Mouse (Mus musculus): ENCODE results near the gene Srsf3. TPM values are rescaled to one million over a fixed set of nuclear protein-coding genes. Genes with fewer than 3 reads are reported as not detected.
"Not testable (repeated sequence)": the region's sequence is repeated elsewhere in the genome, so short reads cannot be mapped to it uniquely, and the experiment has no call there.

The Srsf3 gene
- total RNA-seq (2021) = 100 to 1,000 TPM; 125 to 140 TPM

GRCm38 (mm10) chr17:29032274-29033069, at the start of gene Srsf3:
Gene Srsf3, plus strand, starts transcription at chr17:29032628.
- peak; percentile 93 to 96 for DNase-seq (ENCODE audit: extremely low spot score in 1 of 2, low spot score in 1 of 2)

GRCm38 (mm10) chr17:28984724-28985420, 47.6 kb upstream of the Srsf3 start:
- DNase-seq (ENCODE audit: extremely low spot score in 1 of 2, low spot score in 1 of 2) = no peak

- DNase-seq (ENCODE audit: extremely low spot score in 1 of 2, low spot score in 1 of 2) = no peak
Observed at GRCm38 (mm10) chr17:28986833-28987232, 45.6 kb upstream of the Srsf3 start.

GRCm38 (mm10) chr17:28987713-28988112, 44.7 kb upstream of the Srsf3 start:
- DNase-seq (ENCODE audit: extremely low spot score in 1 of 2, low spot score in 1 of 2) = no peak

GRCm38 (mm10) chr17:28988291-28988690, 44.1 kb upstream of the Srsf3 start:
- DNase-seq (ENCODE audit: extremely low spot score in 1 of 2, low spot score in 1 of 2) = no peak

- no peak for DNase-seq (ENCODE audit: extremely low spot score in 1 of 2, low spot score in 1 of 2)
Observed at GRCm38 (mm10) chr17:28988996-28989395, 43.4 kb upstream of the Srsf3 start.

GRCm38 (mm10) chr17:28990060-28990459, 42.4 kb upstream of the Srsf3 start:
- no peak for DNase-seq (ENCODE audit: extremely low spot score in 1 of 2, low spot score in 1 of 2)

GRCm38 (mm10) chr17:28991286-28991685, 41.1 kb upstream of the Srsf3 start:
- no peak for DNase-seq (ENCODE audit: extremely low spot score in 1 of 2, low spot score in 1 of 2)

- DNase-seq (ENCODE audit: extremely low spot score in 1 of 2, low spot score in 1 of 2) = peak in 1 of 2 experiments; percentile 24
Observed at GRCm38 (mm10) chr17:28992105-28992504, 40.3 kb upstream of the Srsf3 start.

GRCm38 (mm10) chr17:28993004-28993403, 39.4 kb upstream of the Srsf3 start:
- DNase-seq (ENCODE audit: extremely low spot score in 1 of 2, low spot score in 1 of 2) = not testable (repeated sequence)

- DNase-seq (ENCODE audit: extremely low spot score in 1 of 2, low spot score in 1 of 2) = no peak
Observed at GRCm38 (mm10) chr17:28994615-28995014, 37.8 kb upstream of the Srsf3 start.

- no peak for DNase-seq (ENCODE audit: extremely low spot score in 1 of 2, low spot score in 1 of 2)
Observed at GRCm38 (mm10) chr17:29000465-29000864, 32.0 kb upstream of the Srsf3 start.

GRCm38 (mm10) chr17:29003740-29004139, 28.7 kb upstream of the Srsf3 start:
- no peak for DNase-seq (ENCODE audit: extremely low spot score in 1 of 2, low spot score in 1 of 2)

- DNase-seq (ENCODE audit: extremely low spot score in 1 of 2, low spot score in 1 of 2) = no peak
Observed at GRCm38 (mm10) chr17:29005002-29005401, 27.4 kb upstream of the Srsf3 start.

- no peak for DNase-seq (ENCODE audit: extremely low spot score in 1 of 2, low spot score in 1 of 2)
Observed at GRCm38 (mm10) chr17:29006812-29007211, 25.6 kb upstream of the Srsf3 start.

GRCm38 (mm10) chr17:29007243-29007640, 25.2 kb upstream of the Srsf3 start:
- DNase-seq (ENCODE audit: extremely low spot score in 1 of 2, low spot score in 1 of 2) = no peak

GRCm38 (mm10) chr17:29007641-29008325, 24.6 kb upstream of the Srsf3 start, which contains the start of gene Stk38:
Gene Stk38, minus strand, starts transcription at chr17:29007995.
- peak; percentile 86 to 96 for DNase-seq (ENCODE audit: extremely low spot score in 1 of 2, low spot score in 1 of 2)

- DNase-seq (ENCODE audit: extremely low spot score in 1 of 2, low spot score in 1 of 2) = no peak
Observed at GRCm38 (mm10) chr17:29008326-29008650, 24.1 kb upstream of the Srsf3 start.

- no peak for DNase-seq (ENCODE audit: extremely low spot score in 1 of 2, low spot score in 1 of 2)
Observed at GRCm38 (mm10) chr17:29009181-29009580, 23.2 kb upstream of the Srsf3 start.

- no peak for DNase-seq (ENCODE audit: extremely low spot score in 1 of 2, low spot score in 1 of 2)
Observed at GRCm38 (mm10) chr17:29014235-29014634, 18.2 kb upstream of the Srsf3 start.

GRCm38 (mm10) chr17:29015638-29016037, 16.8 kb upstream of the Srsf3 start:
- DNase-seq (ENCODE audit: extremely low spot score in 1 of 2, low spot score in 1 of 2) = no peak
